Mouse (Mus musculus): ENCODE measurements around the gene Cadps.

The Cadps gene

DNA sequence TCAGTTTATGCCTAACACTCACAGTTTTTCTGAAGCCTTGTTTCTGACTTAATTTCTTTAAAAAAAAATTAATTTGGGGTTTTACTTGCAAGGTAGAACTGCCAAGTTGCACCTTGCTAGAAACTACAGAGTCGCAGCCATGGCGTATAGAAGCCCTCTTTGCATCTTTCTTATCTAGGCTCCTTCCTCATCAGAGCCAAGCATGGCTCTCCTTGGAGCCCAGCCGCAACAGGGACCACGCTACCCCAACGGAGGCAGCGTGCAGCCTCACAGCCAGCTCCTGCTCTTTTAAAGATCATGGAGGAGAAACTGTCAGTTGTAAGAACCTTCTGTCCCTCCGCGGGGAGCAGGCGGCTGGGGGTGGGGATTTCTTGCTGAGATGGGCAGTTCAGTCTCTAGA is 445.0 kb downstream of the Cadps start:
- no peak for DNase-seq

DNA sequence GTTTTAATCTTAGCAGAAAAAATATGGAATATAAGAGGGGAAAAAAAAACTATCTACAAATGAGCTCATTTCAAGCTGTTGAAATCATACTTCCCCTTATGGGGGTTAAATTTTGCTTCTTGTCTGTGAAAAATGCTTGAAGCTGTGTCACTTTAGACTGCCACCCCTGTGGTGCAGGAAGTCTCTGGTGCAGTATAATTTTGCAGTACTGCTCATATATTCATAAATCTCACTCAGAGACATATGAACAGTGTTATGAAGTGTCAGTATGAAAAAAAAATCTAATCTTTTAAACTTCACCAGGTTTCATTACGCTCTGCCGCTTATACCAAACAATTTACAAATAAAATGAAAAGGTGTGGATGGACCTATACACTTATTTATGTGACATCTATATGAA is 445.6 kb downstream of the Cadps start:
- no peak for DNase-seq

DNA sequence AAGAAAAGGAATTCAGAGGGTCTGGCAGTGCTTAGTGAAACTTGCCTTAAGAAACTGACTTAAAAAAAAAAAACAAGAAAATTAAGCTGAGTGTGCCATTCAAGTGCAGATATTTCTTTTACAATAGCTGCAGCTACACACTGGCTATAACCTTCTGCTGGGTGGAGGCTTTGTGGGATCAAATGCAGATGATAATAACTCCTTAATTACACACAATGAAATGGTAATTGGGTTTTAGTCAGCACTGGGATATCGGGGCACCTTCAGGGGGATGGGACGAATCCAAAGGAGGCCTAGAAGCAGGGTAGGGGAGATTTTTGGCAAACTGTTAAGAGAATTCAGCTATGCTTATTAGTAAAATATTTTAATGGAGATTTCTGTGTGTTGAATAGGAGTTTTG is 447.4 kb downstream of the Cadps start:
- no peak for DNase-seq

DNA sequence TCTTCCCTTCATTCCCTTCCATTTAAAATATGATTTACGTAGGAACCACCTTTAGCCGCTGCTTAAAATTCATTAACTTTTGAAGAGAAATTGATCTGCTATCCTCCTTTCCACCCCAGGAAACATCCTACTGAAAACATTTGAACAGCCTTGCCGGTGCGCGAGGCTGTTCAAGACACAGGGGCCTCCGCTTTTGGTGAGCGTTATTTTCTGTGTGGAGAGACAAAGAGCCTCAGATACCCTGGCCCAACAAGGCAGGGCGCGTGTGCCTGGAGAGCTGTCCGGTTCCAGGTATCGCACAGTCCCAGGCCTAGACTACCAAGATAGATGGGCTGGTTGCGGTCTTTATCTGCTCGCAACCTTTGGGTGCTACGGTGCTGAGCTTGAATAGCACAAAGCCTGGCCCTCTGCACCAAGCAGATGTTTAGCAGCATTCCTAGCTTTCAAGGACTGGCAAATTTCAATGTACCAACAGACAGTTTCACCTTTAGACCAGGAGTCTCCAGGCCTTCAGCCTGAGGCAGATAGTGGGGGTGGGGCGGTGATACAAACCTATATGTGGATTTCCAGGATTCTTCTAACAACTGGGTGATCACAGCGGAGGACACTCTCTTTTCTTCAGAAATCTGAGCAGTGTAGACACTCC is 472.5 kb downstream of the Cadps start:
- no peak for DNase-seq

DNA sequence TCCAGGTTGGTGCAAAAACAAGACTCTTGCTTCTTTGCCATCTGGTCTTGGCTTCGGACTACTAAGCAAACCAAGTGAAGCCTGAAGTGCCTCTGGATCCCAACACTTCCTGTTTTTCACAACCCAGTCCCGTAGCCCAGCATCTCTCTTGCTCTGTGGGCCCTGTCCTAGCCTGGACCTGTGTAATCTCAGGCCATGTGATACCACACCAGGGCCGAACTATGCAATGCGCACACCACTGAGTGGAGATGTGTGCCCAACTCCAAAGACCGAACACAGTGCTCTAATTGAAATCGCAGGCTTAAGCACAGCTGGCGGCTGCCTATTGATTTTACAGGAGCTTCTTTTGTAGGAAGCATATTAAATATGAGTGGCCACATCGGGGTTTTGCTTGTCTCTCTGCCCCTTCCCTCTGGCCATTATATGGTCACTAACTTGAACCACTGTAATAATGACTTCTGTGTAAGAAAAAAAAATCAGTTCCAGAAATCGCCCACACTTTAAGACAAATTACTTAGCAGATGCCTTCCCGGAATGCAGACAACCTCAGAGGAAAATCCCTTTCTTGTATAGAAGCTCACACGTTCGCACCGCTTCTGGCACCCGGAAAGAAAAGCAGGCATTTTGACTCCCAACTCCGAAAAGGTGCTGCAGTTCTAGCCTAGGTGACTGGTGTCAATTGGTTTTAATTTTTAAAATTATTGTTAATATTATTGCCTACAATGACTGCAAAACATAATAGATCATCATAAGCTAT is 473.4 kb downstream of the Cadps start:
- no peak for DNase-seq

DNA sequence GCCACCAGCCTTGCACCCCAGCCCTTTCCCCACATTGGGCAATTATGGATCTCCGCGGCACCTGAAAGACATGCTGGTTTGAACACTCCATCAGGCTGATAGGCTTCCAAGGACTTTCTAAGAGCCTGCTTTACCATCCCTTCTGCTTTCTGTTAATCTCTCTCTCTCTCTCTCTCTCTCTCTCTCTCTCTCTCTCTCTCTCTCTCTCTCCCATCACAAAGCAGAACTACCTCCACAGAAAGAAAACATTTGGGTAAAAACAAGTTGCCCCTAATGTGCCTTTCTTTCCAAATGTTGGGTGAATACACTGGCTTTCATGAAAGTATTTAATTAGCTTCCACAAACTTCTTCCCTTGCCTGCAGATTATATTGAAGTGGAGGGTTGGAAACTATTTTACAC is 474.8 kb downstream of the Cadps start, which contains the start of gene Fezf2:
Fezf2 (minus strand) TSS at position 101 of the 400 bp plus-strand sequence.
- no peak for DNase-seq

DNA sequence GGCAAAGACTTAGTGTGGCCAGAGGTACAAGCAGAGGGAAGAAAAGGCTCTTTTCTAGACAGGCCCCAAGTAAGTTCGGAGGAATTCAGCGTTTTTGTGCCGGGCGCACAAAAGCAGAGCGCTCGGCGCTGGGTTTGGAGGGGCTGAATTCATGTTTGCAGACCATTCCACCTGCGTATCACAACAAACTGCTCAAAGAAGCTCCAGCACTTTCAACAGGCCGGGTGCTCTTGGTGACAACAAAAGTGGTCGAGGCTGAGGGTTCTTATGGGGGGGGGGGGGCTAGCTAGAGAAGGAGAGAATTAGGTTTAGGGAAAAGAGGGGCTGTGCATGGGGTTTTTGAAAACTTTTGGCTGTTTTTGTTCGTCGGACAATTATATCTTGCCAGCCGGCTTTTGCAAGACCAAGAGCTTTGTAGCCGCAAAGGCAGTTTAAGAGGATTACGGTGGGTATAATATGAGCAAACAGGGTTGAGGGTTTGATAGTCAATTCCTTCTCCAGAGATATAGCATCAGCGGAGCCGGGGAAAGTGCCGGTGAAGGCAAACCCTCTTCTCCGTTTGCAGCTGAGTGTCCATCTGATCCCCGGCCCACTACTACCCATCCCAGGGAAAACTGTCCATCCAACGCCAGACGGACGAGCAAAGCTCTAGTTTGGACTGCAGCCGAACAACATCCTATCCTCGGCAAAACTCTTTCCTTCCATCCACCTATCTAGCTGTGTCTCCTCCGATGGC is 475.8 kb downstream of the Cadps start:
- no peak for DNase-seq

DNA sequence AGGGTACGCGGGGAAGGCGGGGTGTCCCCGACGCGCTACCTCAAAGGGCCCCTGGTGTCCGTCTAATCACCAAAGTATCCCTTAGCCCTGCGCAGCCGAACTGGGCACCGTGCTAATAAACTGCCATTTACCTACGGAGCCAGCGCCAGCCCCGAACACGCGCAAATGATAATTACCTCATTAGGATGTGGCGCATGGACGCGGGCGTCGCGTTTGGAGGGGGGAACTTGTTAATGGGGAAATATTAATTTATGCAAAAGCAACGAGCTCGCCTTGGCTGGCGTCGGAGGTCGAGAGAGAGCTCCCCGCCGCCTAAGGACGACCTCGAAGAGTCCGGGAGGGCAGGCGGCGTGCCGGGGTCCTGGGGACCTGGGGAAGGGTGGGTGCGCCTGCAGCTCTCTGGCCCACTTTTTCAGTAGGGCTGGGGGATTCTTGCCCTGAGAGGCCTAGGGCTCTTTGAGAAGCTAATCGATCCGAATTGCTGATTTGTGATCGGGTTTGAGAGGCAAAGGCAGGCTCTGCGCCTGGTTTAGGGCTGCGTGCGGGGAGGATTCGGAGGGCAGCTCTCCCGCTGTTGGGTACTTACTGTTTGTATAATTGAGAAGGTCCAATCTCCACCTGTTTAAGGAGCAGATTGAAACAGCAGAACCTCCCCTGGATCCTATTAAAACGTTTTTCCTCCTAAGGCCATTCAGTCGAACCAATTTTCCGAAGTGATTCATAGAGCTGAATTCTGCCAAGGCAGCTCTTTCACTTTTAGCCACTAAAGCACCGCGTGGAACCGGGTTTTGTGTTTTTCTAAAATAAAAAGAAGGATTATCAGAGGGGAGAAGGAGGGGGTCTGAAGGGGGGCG is 476.6 kb downstream of the Cadps start:
- no peak for DNase-seq

DNA sequence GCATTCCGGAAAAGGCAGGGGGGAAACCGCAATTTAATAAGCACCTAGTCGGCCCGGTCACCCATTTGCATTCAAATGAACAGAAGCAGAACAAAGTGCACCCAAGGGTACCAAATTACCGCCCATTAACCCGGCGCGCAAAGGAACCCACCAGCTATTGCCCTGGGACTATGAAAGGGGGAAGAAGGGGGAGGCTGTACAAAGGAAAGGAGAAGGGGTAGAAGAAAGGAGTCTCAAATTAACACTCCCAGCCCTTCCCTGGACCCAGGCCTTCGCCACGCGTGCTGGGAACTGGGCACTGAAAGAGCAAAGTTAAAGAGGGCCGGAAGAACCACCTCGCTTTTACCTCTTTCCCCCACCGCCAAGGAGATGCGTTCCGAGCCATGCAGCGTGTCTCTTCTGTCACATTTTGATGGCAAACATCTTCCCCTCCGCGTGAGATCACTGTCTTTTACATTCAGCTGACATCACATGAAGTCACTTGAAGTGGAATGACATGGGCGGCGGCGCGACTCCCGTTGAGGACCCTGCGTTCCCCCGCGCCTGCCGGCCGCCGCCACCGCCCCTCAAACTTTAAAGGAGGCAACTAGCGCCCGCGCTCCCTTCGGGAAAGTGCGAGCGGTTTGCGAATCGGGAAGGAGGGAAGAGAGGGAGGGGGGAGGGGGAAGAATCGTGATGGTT is 477.5 kb downstream of the Cadps start:
- no peak for DNase-seq

DNA sequence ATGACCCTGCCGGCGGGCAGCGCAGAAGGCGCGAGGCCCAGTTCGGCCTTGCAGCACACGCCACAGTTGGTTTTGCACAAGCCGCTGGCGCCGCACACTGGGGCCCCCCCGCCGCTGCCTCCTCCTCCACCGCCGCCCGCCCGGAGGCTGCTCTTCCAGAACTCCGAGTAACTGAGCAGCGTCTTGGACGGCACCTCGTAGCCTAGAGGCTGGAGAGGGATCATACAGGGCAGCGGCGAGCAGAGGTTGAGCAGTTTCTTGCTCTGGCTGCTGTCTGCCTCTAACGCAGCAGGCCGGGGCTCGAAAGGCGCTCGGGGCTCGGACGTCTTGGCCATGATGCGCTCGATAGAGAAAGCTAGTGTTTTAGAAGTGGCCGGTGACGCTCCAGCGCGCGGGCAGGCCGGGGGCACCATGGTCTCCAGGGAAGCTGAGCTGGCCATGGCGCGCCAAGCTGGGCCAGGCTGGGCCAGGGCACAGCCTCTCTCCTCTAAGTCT is 478.1 kb downstream of the Cadps start:
- no peak for DNase-seq

DNA sequence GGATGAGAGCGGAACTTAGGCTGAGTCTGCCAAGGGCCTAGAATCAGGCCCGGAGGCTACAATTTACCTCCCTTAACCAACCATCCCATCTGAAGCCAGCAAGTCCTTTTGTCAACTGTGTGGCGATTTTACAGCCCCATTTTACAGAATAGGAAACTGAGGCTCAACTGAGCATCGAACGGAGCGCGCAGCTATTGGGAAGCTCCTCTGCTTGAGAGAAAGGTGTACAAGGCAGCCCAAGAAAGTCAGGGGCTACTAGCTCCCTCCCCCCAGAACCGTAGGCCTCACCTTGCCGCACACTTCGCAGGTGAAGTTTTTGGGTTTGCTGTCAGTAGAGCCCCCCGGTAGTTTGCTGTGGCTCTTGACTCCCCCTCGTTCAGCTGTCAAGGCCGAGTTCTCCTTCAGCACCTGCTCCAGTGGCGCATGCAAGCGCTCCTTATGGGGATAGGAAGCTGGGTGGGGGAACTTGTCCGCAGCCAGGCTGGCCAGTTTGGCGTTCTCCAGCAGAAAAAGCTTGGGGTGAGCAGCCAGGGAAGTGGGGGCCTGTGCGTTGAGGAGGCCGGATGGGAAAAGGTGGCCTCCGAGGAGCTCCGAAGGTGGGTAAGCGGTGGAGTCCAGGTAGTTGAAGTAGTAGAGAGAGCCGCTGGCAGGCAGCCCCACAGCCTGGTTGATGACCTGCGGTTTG is 478.7 kb downstream of the Cadps start:
- DNase-seq, result no peak

DNA sequence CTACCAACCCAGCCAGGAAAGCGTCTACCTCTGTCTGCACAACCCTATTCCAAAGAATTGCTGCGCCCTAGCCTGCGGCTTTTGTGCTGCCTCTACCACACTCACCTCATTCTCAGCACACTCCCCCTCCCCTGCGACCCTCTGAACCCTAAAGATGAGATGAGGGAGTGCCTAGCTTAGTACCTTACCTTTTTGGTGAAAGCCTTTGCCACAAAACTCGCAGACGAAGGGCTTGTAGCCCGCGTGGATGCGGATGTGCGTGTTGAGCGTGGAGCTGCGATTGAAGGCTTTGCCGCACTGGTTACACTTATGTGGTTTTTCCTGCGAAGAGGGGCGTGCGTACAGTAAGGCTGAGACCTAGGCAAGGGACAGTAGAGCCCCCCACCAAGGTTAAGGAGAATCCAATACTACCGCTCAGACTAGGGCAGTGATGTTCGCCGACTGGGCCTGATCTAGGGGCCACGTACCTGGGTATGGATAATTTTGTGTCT is 479.4 kb downstream of the Cadps start:
- no peak for DNase-seq

DNA sequence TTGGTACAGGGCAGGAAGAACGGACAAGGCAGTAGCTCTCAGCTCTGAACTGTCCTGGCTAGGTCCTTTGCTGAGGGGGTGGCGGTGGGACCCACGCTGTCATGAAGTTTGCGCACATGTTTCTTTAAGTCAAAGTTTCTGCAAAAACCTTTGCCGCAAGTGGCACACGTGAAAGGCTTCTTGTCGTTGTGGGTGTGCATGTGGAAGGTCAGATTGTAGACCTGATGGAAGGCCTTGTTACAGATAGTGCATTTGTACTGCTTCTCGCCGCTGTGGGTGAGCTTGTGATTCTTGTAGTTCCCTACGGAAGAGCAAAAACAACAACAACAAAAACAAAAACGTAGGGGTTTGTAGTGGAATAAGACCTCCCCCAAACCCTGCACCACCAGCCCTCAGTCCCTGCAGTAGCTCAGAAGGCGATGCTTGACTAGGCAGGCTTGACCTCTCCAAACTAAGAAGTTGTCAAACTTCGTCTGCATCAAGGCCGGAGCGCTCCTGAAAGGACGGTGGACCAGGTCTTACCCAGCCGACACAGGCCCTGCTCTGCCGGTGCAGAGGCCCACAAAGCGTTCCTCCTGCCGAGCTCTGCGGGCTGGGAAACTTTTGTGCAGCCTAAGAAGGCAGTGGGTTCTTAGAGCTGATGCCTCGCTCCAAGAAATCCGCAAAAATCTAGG is 480.3 kb downstream of the Cadps start:
- DNase-seq, result no peak

DNA sequence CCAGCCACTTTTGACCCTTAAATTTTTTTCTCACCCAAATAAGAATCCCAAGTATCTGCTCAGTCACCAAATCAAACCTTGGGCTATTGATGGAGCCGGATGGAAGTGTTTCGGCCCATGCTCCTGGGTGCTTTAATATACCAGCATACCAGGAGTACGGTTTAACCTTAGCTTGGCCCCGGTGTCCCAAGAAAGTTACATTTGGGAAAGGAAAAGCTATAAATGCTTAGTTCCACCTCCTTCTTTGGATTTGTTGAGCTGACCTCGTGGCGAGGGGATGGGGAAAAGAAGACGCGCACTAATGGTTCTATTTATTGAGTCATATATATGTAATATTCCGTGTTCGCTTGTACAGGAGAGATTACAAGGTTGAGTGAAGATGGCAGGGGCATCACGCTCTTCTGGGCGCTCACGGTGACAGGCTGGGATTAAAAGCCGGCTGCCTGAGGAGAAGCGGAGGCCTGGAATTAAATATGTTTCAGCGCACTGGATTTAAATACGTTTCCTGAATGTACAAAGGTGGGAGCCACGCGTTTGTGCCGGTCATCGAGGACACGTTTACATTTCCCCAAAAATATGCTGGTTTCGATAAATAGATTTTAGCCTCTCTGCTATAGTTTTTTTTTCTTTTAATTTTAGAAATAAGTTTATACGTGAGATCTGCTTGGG is 481.0 kb downstream of the Cadps start:
- DNase-seq, result no peak

DNA sequence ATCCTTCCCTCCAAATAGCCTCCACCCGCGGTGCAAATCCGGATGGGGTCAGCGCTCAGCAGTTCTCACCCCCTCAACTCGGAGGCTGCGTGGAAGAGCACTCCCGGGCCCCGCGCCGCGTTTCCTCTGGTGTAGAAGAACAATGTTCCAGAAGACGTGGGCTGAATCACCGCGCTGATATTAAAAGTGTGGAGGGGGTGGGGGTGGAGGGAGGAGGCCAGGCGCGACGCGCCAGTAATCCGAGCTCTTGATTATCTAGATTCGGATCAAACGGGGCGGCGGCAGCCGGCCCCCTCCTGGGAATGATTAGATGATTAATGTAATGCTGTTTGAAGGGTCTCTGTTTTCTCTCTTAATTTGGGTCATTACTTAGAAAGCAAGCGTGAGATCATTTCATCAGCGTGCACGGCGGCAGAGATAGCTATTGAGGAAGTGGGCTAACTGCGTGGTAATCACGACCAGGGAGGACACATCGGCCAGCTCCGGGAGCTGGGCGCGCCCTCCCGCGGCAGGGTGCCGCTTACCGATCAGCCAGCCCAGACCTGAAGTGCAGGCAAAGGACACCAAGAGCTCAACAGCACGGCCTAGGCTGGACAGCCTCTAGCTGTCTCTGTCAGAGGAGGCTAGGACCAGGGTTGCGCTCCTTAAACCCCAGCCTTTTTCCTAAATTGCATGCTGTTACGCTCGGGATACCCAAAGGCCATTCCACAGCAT is 481.6 kb downstream of the Cadps start:
- DNase-seq, result no peak

DNA sequence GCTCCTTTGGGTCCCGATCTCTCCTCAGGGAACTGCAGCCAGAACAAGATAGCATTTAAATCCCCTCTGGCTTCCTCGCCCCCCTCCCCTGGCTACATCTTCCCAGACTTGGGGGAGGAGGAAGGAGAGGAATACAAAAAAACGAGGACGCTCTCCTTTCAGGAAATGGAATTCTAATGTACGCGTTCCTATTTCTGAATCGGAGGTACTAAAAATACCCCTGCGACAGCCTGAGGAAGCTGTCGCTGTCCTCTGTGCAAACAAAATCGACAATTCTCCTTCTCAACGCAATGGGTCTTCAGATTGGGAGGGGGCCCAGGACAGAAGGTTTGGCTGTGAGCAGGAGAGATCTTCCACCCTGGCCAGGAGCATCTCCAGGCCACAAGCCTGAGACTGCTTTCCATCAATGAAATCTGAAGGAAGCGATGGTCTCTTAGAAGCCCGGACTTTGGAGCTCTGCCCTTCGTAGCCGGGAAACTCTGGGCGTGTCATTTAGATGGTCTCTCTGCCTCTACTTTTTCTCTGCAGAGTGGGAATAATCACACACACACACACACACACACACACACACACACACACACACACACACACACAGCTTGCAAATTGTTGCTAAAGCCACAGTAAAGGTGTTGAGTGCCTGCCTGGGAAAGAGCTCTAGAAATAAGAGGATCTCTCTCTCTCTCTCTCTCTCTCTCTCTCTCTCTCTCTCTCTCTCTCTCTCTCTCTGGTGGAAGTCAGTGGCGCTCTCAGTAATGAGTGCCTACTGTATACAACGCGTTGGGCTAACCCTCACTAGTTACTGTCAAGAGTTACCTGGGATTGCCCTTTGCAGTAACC is 482.4 kb downstream of the Cadps start:
- DNase-seq, result no peak

DNA sequence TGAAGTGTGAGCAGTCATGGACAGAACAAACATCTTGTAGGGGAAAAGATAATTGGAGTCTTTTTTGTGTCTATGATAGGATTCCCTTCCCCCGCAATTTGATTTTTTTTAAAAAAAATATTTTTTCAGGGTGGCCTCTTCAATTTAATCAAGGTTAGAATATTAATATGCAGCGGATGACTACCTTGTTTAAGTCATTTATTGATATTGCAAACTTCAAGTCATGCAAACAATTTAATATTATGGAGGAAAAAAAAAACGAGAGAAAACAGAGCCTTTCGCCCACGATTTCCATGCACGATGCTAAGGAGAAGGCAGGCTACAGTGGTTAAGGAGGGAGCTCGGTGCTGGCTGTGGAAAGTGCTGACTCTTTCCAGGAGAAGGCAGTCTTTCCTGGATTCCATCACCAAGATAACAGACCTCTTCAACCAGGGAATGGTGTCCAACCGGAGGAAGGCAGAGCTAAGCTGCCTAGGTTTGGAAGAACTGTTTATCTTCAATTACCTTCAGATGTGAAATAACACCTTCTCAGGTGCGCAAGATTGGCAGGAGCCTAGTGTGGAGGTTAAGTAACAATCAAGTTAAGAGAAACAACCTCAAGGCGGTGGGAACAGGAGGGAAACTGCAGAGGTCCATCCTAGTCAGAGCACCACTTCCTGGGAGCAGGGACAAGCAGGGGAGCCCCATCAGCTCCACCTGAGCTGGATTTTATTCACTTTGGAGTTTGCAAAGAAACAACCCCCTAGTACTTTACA is 483.9 kb downstream of the Cadps start:
- no peak for DNase-seq

Measured in right cerebral cortex, postnatal 4 days (tissue).